Mouse (Mus musculus): Measurements from ENCODE around the gene Kcnb1. TPM values are rescaled to one million over a fixed set of nuclear protein-coding genes. Genes with fewer than 3 reads are reported as not detected.

The Kcnb1 gene
- total RNA-seq, 2 experiments from 2014 or later = not detected

- ATAC-seq (replicated peaks; ENCODE audit: low FRiP score, poor library complexity, severe bottlenecking) = no peak
Observed at GRCm38 (mm10) chr2:167048698-167049358, 141.1 kb downstream of the Kcnb1 start.

GRCm38 (mm10) chr2:167048223-167048622 lies 141.7 kb downstream of the Kcnb1 start:
- no peak for ATAC-seq (replicated peaks; ENCODE audit: low FRiP score, poor library complexity, severe bottlenecking)

Other genes with a start within 250 kb of the Kcnb1 start
- 13.6 and 24.0 TPM in 2 replicates for gene Stau1, start 193.9 kb downstream of the Kcnb1 start, total RNA-seq (2015; ENCODE audit: low replicate concordance)
- gene Stau1, start 193.9 kb downstream of the Kcnb1 start, total RNA-seq (2017; ENCODE audit: low replicate concordance) = 29.5 and 46.3 TPM in 2 replicates
- gene Ddx27, start 175.0 kb downstream of the Kcnb1 start, total RNA-seq (2015; ENCODE audit: low replicate concordance) = 14.2 and 21.5 TPM in 2 replicates
- gene Ddx27, start 175.0 kb downstream of the Kcnb1 start, total RNA-seq (2017; ENCODE audit: low replicate concordance) = 21.6 and 32.3 TPM in 2 replicates
- 28.6 and 31.9 TPM in 2 replicates for gene Znfx1, start 127.1 kb downstream of the Kcnb1 start, total RNA-seq (2015; ENCODE audit: low replicate concordance)
- 40.6 and 42.5 TPM in 2 replicates for gene Znfx1, start 127.1 kb downstream of the Kcnb1 start, total RNA-seq (2017; ENCODE audit: low replicate concordance)
- gene Ptgis, start 50.4 kb upstream of the Kcnb1 start, total RNA-seq (2015; ENCODE audit: low replicate concordance) = not detected in 2 replicates
- gene Ptgis, start 50.4 kb upstream of the Kcnb1 start, total RNA-seq (2017; ENCODE audit: low replicate concordance) = not detected in 2 replicates
- gene B4galt5, start 159.0 kb upstream of the Kcnb1 start, total RNA-seq (2015; ENCODE audit: low replicate concordance) = 12.1 and 17.9 TPM in 2 replicates
- 4.8 and 9.8 TPM in 2 replicates for gene B4galt5, start 159.0 kb upstream of the Kcnb1 start, total RNA-seq (2017; ENCODE audit: low replicate concordance)
- gene Slc9a8, start 231.6 kb upstream of the Kcnb1 start, total RNA-seq (2015; ENCODE audit: low replicate concordance) = 123 and 129 TPM in 2 replicates
- 111 and 194 TPM in 2 replicates for gene Slc9a8, start 231.6 kb upstream of the Kcnb1 start, total RNA-seq (2017; ENCODE audit: low replicate concordance)